Mouse (Mus musculus): ENCODE data around the gene Cacna2d2. TPM values are rescaled to one million over a fixed set of nuclear protein-coding genes. Genes with fewer than 3 reads are reported as not detected.
A peak's percentile ranks its signal among the peaks of the same experiment; 100 is the strongest.

The Cacna2d2 gene
- total and polyA plus RNA-seq, 3 experiments = 0.67 TPM; not detected in 2

GRCm38 (mm10) chr9:107526198-107527026 is 127.0 kb downstream of the Cacna2d2 start:
- Histone ChIP-seq H3K27ac (ENCODE audit: control insufficient read depth, low read depth, low read length) (no peak overlapping the region), H3K27me3 (ENCODE audit: control insufficient read depth in 1 of 2, insufficient read depth in 2 of 2, low read length in 2 of 2) (no peaks in the 10 kb centered on the region), H3K36me3 (ENCODE audit: control insufficient read depth in 1 of 2, insufficient read depth in 2 of 2, low read length in 2 of 2) (no peaks in the 10 kb centered on the region; a peak in 1 of 4 replicates), H3K79me2 (ENCODE audit: control insufficient read depth, insufficient read depth, low read length, poor library complexity) (no peaks in the 10 kb centered on the region), H3K4me1 (ENCODE audit: control insufficient read depth in 1 of 2, insufficient read depth in 2 of 2, low read length in 2 of 2) (no peaks in the 10 kb centered on the region), H3K9ac (ENCODE audit: control insufficient read depth, low read depth, low read length, poor library complexity, severe bottlenecking) (no peak overlapping the region), H3K9me3 (replicated peaks; ENCODE audit: insufficient read depth, low read length) (no peaks in the 10 kb centered on the region), H3K4me3 (ENCODE audit: control insufficient read depth in 1 of 2, insufficient read depth in 1 of 2, low read depth in 2 of 2, low read length in 2 of 2) (no peak overlapping the region)
- TF ChIP-seq KAT2A (conservative IDR thresholded peaks at IDR 0.05; ENCODE audit: low read depth, low read length) = no peak
- no peak for TF ChIP-seq USF1 (IDR thresholded peaks at IDR 0.05; ENCODE audit: low read depth, low read length)
- TF ChIP-seq ELF1 (IDR thresholded peaks at IDR 0.05; ENCODE audit: low read depth, low read length) = no peak
- no peak for TF ChIP-seq MEF2A (IDR thresholded peaks at IDR 0.05; ENCODE audit: extremely low read depth, insufficient replicate concordance, low read depth, low read length, poor library complexity, severe bottlenecking)
- TF ChIP-seq GATA1 (IDR thresholded peaks at IDR 0.05; ENCODE audit: low read depth, low read length) = no peak
- TF ChIP-seq MYC (IDR thresholded peaks at IDR 0.05; ENCODE audit: low read depth, low read length) = no peak
- no peak for TF ChIP-seq ZC3H11A (IDR thresholded peaks at IDR 0.05; ENCODE audit: low read depth, low read length)
- TF ChIP-seq BHLHE40 (IDR thresholded peaks at IDR 0.05; ENCODE audit: borderline replicate concordance, low read depth, low read length) = no peak
- no peak for DNase-seq (ENCODE audit: low read depth, low spot score)

- Histone ChIP-seq H3K4me3 (ENCODE audit: control insufficient read depth in 1 of 2, insufficient read depth in 1 of 2, low read depth in 2 of 2, low read length in 2 of 2) (peak within 1 kb of the TSS; percentile 78 to 87), H3K36me3 (ENCODE audit: control insufficient read depth in 1 of 2, insufficient read depth in 2 of 2, low read length in 2 of 2) (peaks cover 0 to 7% of the 10 kb centered on the region in 2 experiments; a peak in 2 of 4 replicates), H3K79me2 (ENCODE audit: control insufficient read depth, insufficient read depth, low read length, poor library complexity) (peaks cover 40% of the 10 kb centered on the region), H3K9ac (ENCODE audit: control insufficient read depth, low read depth, low read length, poor library complexity, severe bottlenecking) (peak within 1 kb of the TSS; percentile 87), H3K27me3 (ENCODE audit: control insufficient read depth in 1 of 2, insufficient read depth in 2 of 2, low read length in 2 of 2) (no peaks in the 10 kb centered on the region), H3K4me1 (ENCODE audit: control insufficient read depth in 1 of 2, insufficient read depth in 2 of 2, low read length in 2 of 2) (peaks cover 0 to 20% of the 10 kb centered on the region in 2 experiments; a peak in 1 of 4 replicates), H3K9me3 (replicated peaks; ENCODE audit: insufficient read depth, low read length) (no peaks in the 10 kb centered on the region), H3K27ac (ENCODE audit: control insufficient read depth, low read depth, low read length) (peak within 1 kb of the TSS; percentile 48)
- peak; percentile 96 for DNase-seq (ENCODE audit: low read depth, low spot score)
- no peak for TF ChIP-seq GATA1 (IDR thresholded peaks at IDR 0.05; ENCODE audit: low read depth, low read length)
- TF ChIP-seq KAT2A (conservative IDR thresholded peaks at IDR 0.05; ENCODE audit: low read depth, low read length) = peak; percentile 99
- TF ChIP-seq CTCF (IDR thresholded peaks at IDR 0.05 in 2 of 3, conservative IDR thresholded peaks at IDR 0.05 in 1 of 3; ENCODE audit: control insufficient read depth in 1 of 3, insufficient read depth in 1 of 3, low read depth in 2 of 3, low read length in 3 of 3, poor library complexity in 1 of 3, severe bottlenecking in 1 of 3) = no peak
- TF ChIP-seq NELFE (IDR thresholded peaks at IDR 0.05; ENCODE audit: low read depth, low read length) = peak; percentile 74
- TF ChIP-seq NRF1 (IDR thresholded peaks at IDR 0.05; ENCODE audit: insufficient read depth, low read depth, low read length, poor library complexity, severe bottlenecking) = peak; percentile 90
- TF ChIP-seq SMC3 (IDR thresholded peaks at IDR 0.05; ENCODE audit: low read depth, low read length) = no peak
- TF ChIP-seq HCFC1 (IDR thresholded peaks at IDR 0.05; ENCODE audit: low read depth, low read length) = peak; percentile 100
- no peak for TF ChIP-seq ETS1 (IDR thresholded peaks at IDR 0.05; ENCODE audit: low read depth, low read length)
- peak; percentile 98 for TF ChIP-seq ELF1 (IDR thresholded peaks at IDR 0.05; ENCODE audit: low read depth, low read length)
- peak; percentile 85 for TF ChIP-seq MAZ (IDR thresholded peaks at IDR 0.05; ENCODE audit: low read depth, low read length)
- TF ChIP-seq ZKSCAN1 (IDR thresholded peaks at IDR 0.05; ENCODE audit: low read depth, low read length) = no peak
- no peak for TF ChIP-seq BHLHE40 (IDR thresholded peaks at IDR 0.05; ENCODE audit: borderline replicate concordance, low read depth, low read length)
- no peak for TF ChIP-seq CHD2 (IDR thresholded peaks at IDR 0.05; ENCODE audit: low read length)
- TF ChIP-seq MAX (IDR thresholded peaks at IDR 0.05; ENCODE audit: low read length) = no peak
- TF ChIP-seq GABPA (IDR thresholded peaks at IDR 0.05; ENCODE audit: low read depth, low read length) = no peak
- TF ChIP-seq ZNF384 (IDR thresholded peaks at IDR 0.05; ENCODE audit: low read depth, low read length) = no peak
- TF ChIP-seq MAFK (IDR thresholded peaks at IDR 0.05; ENCODE audit: borderline replicate concordance, low read depth, low read length) = no peak
- no peak for TF ChIP-seq ZC3H11A (IDR thresholded peaks at IDR 0.05; ENCODE audit: low read depth, low read length)
- TF ChIP-seq RCOR1 (IDR thresholded peaks at IDR 0.05; ENCODE audit: low read depth, low read length) = no peak
- peak; percentile 60 for TF ChIP-seq TCF12 (IDR thresholded peaks at IDR 0.05; ENCODE audit: low read depth, low read length)
- no peak for TF ChIP-seq ZMIZ1 (IDR thresholded peaks at IDR 0.05; ENCODE audit: low read depth, low read length)
- TF ChIP-seq E2F4 (IDR thresholded peaks at IDR 0.05; ENCODE audit: borderline replicate concordance, low read depth, low read length) = no peak
- peak; percentile 38; the same call in 1 of the 2 replicates for TF ChIP-seq MYC (IDR thresholded peaks at IDR 0.05; ENCODE audit: low read depth, low read length)
- no peak for TF ChIP-seq MEF2A (IDR thresholded peaks at IDR 0.05; ENCODE audit: extremely low read depth, insufficient replicate concordance, low read depth, low read length, poor library complexity, severe bottlenecking)
- TF ChIP-seq USF2 (IDR thresholded peaks at IDR 0.05; ENCODE audit: borderline replicate concordance in 1 of 2, insufficient read depth in 1 of 2, low read depth in 1 of 2, low read length in 2 of 2) = no peak
These were observed 134.5 kb downstream of the Cacna2d2 start, which contains the start of gene Tmem115 for GRCm38 (mm10) chr9:107533791-107534407. TSS of gene Tmem115 (plus strand) at chr9:107533945.
